Mouse (Mus musculus) kidney, adult 10 weeks (tissue): ENCODE data around the gene Sar1b. TPM values are rescaled to one million over a fixed set of nuclear protein-coding genes. Genes with fewer than 3 reads are reported as not detected.

ENCODE experiments used
- polyA plus RNA-seq: library from polyadenylated mRNA; stranded (reverse); fragments of 350-450 nt; fragmentation: Illumina TruSeq; extraction: RNeasy Lipid Tissue Mini Kit (QIAGEN cat#74804); gene quantifications from one replicate; pipeline ENCODE4 v1.2.3, GENCODE M21; 2014; ENCODE audit warnings: low read depth, low replicate concordance

Gene Sar1b
- polyA plus RNA-seq: 348 TPM

GRCm38 (mm10) chr11:51763213-51763907 is at the start of gene Sar1b, which contains the start of gene Sec24a:
Sar1b (plus strand) TSS chr11:51763687.
Sec24a (minus strand) TSS chr11:51763634.

Other genes with a start within 250 kb of the Sar1b start
- gene Phykpl, start 178.9 kb upstream of the Sar1b start, polyA plus RNA-seq: 15.7 TPM
- gene Hnrnpab, start 156.8 kb upstream of the Sar1b start, polyA plus RNA-seq: 240 TPM
- gene Nhp2, start 144.0 kb upstream of the Sar1b start, polyA plus RNA-seq: 1.2 TPM
- gene Rmnd5b, start 127.8 kb upstream of the Sar1b start, polyA plus RNA-seq: 8.2 TPM
- not detected for gene N4bp3, start 112.8 kb upstream of the Sar1b start, polyA plus RNA-seq
- gene D930048N14Rik, start 112.7 kb upstream of the Sar1b start, polyA plus RNA-seq: 1.6 TPM
- gene 0610009B22Rik, start 74.8 kb upstream of the Sar1b start, polyA plus RNA-seq: 103 TPM
- 28.0 TPM for gene Sec24a, start 53 bp upstream of the Sar1b start, polyA plus RNA-seq
- 3.7 TPM for gene Jade2, start 94.0 kb downstream of the Sar1b start, polyA plus RNA-seq
- gene Cdkn2aipnl, start 204.0 kb downstream of the Sar1b start, polyA plus RNA-seq: 18.8 TPM
- 335 TPM for gene Ube2b, start 237.1 kb downstream of the Sar1b start, polyA plus RNA-seq
- gene Cdkl3, start 240.5 kb downstream of the Sar1b start, polyA plus RNA-seq: 7.4 TPM